Mouse (Mus musculus) gastrocnemius, postnatal 4 days (tissue): ENCODE data around the gene Cfap44. TPM values are rescaled to one million over a fixed set of nuclear protein-coding genes. Genes with fewer than 3 reads are reported as not detected.
A peak's percentile ranks its signal among the peaks of the same experiment; 100 is the strongest.

Source experiments
- DNase-seq, 2 experiments: peaks; one replicate each; pipeline ENCODE4 v3.0.0; 2021 to 2022; ENCODE audit warnings: low spot score in 2 of 2, mixed read lengths in 2 of 2
- long read RNA-seq, 2 experiments: library from polyadenylated mRNA; stranded (forward); transcript quantifications; one replicate each; pipeline ENCODE4 v2.0.0; 2021
- total RNA-seq, 2 experiments: library from RNA; stranded (reverse); gene quantifications; 2 replicates each; pipeline ENCODE4 v1.2.3; 2021

The Cfap44 gene
- under 1 TPM; 0.05 to 0.16 TPM for total RNA-seq
- long read RNA-seq, experiment 1 = 0 reads
- long read RNA-seq, experiment 2 = 0 reads

DNA sequence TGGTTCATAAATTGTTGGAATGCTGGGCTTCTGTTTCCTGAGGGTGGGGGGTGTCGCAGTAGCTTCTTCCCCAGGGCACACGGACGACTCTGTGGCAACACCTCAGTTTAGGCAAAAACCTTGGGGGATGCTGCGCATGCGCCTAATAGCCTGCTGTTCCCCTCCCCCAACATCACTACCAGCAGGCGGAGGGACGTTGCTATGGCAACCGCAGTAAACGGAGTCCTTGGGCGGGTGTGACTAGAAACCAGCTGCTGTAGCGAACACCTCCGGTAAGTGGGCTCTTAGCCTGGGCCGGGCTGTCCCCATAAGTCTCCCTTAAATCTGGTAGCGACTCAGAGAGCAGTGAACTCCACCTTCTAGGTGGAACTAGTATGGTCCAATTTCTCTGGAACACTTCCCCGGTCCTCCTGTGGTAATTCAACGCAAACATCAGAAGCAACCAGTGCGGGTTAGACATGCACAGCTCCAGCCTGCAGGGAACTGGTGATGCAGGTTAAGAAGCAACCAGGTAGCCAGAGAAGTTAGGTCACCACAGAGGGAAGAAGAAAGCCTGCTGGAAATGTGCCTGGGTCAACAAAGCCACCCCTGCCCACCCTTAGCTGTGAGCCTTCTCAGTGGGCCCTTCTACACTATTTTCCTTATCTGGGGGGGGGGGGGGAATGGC is at the start of gene Cfap44:
Cfap44 (plus strand) TSS at position 220 of the 667 bp plus-strand sequence.
- peak in 1 of 2 experiments; percentile 55 for DNase-seq

DNA sequence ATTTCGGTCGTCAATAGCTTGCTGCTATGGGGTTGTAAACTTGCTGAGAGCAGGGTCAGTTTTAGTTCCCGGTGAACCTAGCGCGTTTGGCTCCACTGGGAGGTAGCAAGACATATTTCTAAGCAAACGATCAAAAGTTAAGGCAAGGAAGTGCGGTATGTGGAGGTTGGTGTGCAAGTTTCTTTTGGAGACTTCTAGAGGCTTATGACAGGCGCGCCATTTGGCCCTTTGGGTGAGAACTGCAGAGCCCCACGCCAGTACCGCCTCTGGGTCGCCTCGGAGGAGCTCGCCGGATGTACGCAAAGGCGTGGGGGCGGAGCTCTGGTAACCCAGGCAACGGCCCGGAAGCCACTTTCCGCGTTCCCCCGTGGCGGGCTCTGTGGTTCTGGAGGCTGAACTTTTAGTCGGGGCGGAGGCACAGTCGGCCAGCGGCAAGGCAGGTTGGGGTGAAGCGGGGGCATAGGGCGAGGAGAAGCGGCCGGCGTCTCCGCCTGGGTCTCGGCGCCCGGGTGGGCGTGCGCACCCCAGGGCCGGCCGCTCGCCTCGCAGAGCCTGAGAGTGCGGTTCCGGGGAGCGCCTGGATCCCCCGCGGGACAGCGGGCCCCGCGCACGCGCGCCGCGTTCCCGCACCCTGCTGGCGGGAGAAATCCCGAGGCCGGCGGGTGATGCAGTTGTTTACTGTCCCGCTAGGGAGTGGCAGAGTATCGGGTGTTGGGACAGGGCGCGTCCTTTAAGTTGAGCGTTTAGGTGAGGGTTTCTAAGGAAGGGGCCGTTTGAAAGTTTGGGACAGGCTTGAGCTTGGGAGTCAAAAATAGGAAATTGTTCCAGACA is 47.3 kb upstream of the Cfap44 start, which contains the start of gene Spice1:
Spice1 (plus strand) TSS at position 51 of the 831 bp plus-strand sequence.
- DNase-seq = peak; percentile 89 to 98

GRCm38 (mm10) chr16:44349801-44350397 is 44.7 kb upstream of the Cfap44 start:
- no peak for DNase-seq

GRCm38 (mm10) chr16:44356291-44356690 is 38.3 kb upstream of the Cfap44 start:
- no peak for DNase-seq

DNA sequence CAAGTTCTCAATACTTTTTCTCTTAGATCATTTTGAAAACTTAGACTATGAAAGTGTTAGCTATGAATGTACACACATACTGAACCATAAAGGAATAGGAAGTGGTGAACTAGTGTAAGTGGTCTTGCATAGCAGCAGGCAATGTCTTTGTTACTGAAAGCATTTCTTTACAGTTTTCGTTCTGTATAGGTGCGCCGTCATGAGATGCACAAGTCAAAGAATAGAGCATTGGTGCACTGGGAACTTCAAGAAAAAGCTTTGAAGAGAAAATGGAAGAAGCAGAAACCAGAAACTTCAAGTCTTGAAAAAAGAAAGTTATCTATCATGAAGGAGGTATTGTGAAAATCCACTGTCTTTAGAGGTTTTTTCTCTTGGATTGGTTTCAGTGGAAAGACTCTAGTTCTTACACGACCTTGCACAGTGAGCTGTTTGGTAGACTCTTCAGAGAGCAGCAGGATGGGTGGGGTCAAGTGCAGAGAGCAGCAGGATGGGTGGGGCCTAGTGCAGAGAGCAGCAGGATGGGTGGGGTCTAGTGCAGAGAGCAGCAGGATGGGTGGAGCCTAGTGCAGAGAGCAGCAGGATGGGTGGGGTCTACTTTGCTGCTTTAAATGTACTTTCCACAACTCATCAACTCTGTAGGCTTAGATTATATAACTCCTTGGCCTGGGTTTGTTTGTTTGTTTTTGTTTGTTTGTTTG is 36.9 kb upstream of the Cfap44 start:
- DNase-seq = no peak

DNA sequence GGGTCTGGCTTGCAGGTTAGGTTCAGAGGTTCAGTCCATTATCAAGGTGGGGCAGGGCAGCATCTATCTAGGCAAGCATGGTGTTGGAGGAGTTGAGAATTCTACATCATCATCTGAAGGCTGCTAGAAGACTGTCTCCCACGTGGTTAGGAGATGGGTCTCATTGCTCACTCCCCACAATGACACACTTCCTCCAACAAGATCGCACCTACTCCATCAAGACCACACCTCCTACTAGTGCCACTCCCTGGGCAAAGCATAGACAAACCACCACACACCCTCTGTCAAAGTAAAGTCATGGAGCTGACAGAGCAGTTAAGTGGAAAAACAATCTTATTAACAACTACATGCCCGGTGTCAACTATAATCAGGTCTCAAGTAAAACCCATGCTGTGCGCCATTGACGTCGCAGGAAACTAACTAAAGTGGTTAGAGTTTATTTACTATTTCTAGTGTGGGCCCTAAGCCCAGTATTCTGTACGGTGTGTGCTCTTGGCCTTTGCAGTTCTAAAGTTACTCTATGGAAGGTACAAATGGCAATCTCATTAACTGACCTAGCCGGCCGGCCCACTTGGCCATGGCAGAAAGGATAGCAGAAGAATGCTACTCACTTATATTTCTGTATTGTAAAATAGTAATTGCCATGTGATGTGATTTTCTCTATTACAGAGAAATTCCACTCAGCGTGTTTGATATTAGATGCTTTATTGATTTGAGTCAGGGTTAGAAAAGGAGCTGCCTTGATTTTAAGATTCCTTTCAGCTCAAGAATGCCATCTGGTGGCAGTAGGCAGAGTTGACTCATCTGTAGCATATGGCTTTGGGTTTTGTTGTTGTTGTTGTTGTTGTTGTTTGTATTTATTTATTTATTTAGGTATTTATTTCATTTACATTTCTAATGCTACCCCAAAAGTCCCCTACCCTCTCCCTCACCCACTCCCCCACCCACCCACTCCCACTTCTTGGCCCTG is 32.4 kb upstream of the Cfap44 start:
- DNase-seq = no peak

GRCm38 (mm10) chr16:44365522-44365921 is 29.1 kb upstream of the Cfap44 start:
- DNase-seq = no peak

DNA sequence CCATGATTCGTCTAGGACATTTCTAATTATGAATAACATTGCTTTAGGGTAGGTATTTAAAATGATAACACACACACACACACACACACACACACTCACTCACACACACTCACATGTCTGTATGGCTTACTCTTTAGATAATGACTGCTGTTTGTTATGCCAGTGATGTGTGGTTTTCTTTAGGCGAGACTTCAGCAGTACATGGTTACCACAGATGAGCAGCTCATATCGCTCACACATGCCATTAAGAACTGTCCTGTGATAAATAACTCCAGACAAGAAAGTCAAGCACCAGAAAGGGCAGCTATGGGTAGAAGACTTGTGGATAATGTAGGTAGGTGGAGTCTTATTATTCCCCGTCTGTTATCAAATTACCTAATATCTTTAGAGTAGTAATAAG is 19.1 kb upstream of the Cfap44 start:
- DNase-seq = no peak

DNA sequence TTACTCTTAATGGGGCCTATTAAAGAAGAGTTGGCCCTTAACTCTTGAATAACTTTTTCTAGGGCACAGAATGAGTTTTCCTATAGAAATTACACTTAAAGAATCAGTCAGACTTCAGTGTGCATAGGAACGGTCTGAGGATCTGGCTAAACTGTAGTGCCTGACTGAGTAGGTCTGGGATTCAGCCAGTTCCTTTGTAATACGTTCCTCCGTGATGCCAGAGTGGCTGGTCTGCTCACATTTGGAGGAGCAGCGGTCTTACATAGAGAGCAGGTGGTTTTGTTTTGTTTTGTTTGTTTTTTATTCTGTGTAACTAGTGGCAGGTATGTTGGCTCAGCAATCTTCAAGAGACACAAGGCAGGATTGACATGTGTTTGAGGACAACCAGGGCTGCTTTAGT is 14.6 kb upstream of the Cfap44 start:
- DNase-seq = no peak

- DNase-seq = no peak
These were observed 13.0 kb upstream of the Cfap44 start for GRCm38 (mm10) chr16:44381578-44381977.

- no peak for DNase-seq
These were observed 11.0 kb upstream of the Cfap44 start for GRCm38 (mm10) chr16:44383549-44383948.

GRCm38 (mm10) chr16:44384251-44384650 is 10.3 kb upstream of the Cfap44 start:
- DNase-seq = no peak

- peak in 1 of 2 experiments; percentile 30 for DNase-seq
These were observed 2.6 kb upstream of the Cfap44 start for GRCm38 (mm10) chr16:44391877-44392548.

DNA sequence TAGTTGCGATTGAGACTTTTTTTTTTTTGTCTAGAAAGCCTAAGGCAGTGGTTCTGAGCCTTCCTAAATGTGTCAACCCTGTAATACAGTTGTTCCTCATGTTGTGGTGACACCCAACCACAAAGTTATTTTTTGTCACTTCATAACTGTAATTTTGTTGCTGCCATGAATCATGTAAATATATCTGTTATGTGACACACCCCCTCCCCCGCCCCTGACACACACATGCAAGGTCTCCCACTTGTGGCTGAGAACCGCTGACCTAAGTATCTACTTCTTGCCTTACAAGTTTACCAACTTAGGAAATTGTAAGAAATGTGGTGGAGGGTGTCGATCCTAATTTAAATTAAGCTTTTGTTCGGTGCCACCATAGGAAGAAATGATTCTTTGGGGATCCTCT is 10.3 kb downstream of the Cfap44 start:
- DNase-seq = no peak

DNA sequence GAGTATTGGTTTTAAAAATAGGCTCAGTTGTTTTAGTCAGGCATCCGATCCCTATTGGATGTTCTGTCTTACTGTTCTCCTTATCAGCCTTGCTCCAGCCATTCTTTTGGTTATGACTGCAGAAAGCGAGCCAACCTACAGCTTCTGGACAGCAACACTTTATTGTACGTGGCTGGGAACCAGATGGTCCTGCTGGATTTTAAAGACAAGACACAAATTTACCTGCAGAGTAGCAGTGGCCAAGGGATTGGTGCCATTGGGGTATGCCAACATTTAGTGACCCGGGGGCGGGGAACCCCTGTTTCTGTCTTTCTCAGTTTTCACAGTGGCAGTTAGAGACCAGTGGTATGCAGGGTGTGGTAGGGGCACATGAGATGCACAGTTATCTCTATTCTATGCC is 12.6 kb downstream of the Cfap44 start:
- DNase-seq = no peak

DNA sequence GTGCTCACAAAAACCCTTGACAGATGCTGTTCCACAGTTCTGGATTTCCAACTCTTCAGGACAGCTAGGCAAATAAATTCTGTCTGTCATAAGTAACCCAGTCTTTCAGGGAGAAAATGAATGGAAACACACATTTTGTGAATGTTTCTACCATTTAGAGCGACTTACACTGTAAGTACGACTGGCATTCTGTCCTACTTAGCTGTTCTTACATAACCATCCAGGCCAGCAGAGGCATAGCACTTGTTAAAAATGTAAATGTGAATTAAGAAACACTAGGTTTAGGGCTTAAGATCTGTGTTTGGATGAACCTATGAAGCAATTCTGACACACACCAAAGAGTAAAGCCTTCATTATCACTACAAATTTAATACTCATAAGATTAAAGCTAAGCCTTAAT is 13.7 kb downstream of the Cfap44 start:
- DNase-seq = no peak

DNA sequence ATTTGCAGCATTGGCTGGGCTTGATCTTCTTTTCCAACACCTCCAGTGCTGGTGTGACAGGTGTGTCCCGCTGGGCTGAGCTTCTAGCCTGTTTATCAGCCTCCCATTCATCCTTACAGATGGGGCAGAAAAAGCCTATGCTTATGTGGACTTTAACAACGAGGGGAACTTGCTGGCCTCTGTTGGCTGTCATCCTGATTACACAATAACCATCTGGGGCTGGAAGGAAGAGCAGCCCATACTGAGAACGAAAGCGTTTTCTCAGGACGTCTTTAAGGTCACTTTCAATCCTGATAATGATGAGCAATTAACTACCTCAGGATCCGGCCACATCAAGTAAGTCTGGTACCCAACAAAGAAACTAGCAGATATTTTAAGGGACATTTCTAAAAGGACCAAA is 15.6 kb downstream of the Cfap44 start:
- no peak for DNase-seq

DNA sequence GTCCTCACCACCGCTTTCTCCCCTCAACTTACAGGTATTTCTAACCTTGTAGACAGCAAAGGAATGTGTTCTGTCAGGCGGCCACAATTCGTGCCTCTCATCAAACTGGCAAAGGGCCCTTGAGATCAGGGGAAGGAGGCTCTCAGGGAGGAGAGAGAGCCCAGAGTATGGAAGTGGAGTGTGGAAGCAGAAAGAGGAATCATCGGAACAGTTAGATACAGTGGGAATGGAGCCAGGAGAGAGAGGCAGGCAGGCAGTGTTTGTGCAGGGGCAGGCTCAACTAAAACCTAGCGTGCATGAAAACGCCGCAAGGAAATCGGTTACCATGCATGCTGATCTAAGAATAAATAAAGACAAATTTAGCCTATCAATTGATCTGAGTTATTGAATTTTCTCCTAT is 23.0 kb downstream of the Cfap44 start:
- no peak for DNase-seq

- no peak for DNase-seq
These were observed 27.1 kb downstream of the Cfap44 start for GRCm38 (mm10) chr16:44421735-44422134.

GRCm38 (mm10) chr16:44423499-44423898 is 28.9 kb downstream of the Cfap44 start:
- DNase-seq = no peak
